Mouse (Mus musculus) bone marrow macrophage, adult 2 months (primary cell): ENCODE results near the gene Arrdc4.

Source experiments
- CTCF ChIP-seq: IDR thresholded peaks from 2 replicates; pipeline ENCODE4 v1.5.1; 2012; ENCODE audit warnings: low read depth, mild to moderate bottlenecking, low read length, moderate library complexity
- POLR2A ChIP-seq: IDR thresholded peaks from 2 replicates; pipeline ENCODE4 v1.6.1; 2012; ENCODE audit warnings: mild to moderate bottlenecking, low read depth, low read length, borderline replicate concordance

- no peak for TF ChIP-seq CTCF
- TF ChIP-seq POLR2A, result no peak
Measured at GRCm38 (mm10) chr7:68788711-68789110, 39.7 kb upstream of the Arrdc4 start.
